Mouse (Mus musculus) ES-Bruce4 (cell line): ENCODE data around the gene Ndufa12.

Source experiments
- CTCF ChIP-seq: IDR thresholded peaks from one replicate; pipeline ENCODE4 v1.8.1; 2011; ENCODE audit warnings: low read depth, low read length
- POLR2A ChIP-seq: IDR thresholded peaks from one replicate; pipeline ENCODE4 v1.8.1; 2011; ENCODE audit warnings: low read length; ENCODE audit not compliant: insufficient read depth

- no peak for TF ChIP-seq CTCF
- no peak for TF ChIP-seq POLR2A
Observed at GRCm38 (mm10) chr10:94254766-94255165, 56.2 kb downstream of the Ndufa12 start.
